Mouse (Mus musculus) MEL (cell line): ENCODE data around the gene Borcs7. TPM values are rescaled to one million over a fixed set of nuclear protein-coding genes. Genes with fewer than 3 reads are reported as not detected.

Source experiments
- DNase-seq: peaks from one replicate; pipeline ENCODE4 v3.0.0; 2011; ENCODE audit warnings: low read depth, low spot score
- H3K27ac ChIP-seq: 2 replicates; pipeline ENCODE4 v1.5.1; 2012; ENCODE audit warnings: low read depth, mild to moderate bottlenecking, control low read depth, low read length, moderate library complexity; ENCODE audit not compliant: control insufficient read depth
- H3K27me3 ChIP-seq, 2 experiments: fragments of 150-350 bp in 1 of 2; sonication (generic) in 1 of 2; 2 replicates each; pipeline ENCODE4 v1.6.1; 2012; ENCODE audit warnings: low read length in 2 of 2, mild to moderate bottlenecking in 2 of 2, improper control_type of control experiment in 1 of 2, moderate library complexity in 1 of 2; ENCODE audit not compliant: insufficient read depth in 2 of 2, control insufficient read depth in 1 of 2
- H3K36me3 ChIP-seq, 2 experiments: 2 replicates each; pipeline ENCODE4 v1.6.1; 2012 to 2014; ENCODE audit warnings: low read length in 2 of 2, improper control_type of control experiment in 1 of 2, inconsistent platforms in 1 of 2, mild to moderate bottlenecking in 1 of 2; ENCODE audit not compliant: insufficient read depth in 2 of 2, control insufficient read depth in 1 of 2
- H3K4me1 ChIP-seq, 2 experiments: fragments of 150-350 bp in 1 of 2; sonication (generic) in 1 of 2; 2 replicates each; pipeline ENCODE4 v1.6.1; 2012; ENCODE audit warnings: low read length in 2 of 2, improper control_type of control experiment in 1 of 2, mild to moderate bottlenecking in 1 of 2; ENCODE audit not compliant: insufficient read depth in 2 of 2, control insufficient read depth in 1 of 2
- H3K4me3 ChIP-seq, 2 experiments: fragments of 150-350 bp in 1 of 2; sonication (generic) in 1 of 2; 2 replicates each; pipeline ENCODE4 v1.5.1; 2012; ENCODE audit warnings: low read depth in 2 of 2, low read length in 2 of 2, mild to moderate bottlenecking in 2 of 2, moderate library complexity in 2 of 2, control low read depth in 1 of 2, improper control_type of control experiment in 1 of 2; ENCODE audit not compliant: control insufficient read depth in 1 of 2, insufficient read depth in 1 of 2
- H3K79me2 ChIP-seq: 2 replicates; pipeline ENCODE4 v1.6.1; 2012; ENCODE audit warnings: mild to moderate bottlenecking, low read length, moderate library complexity; ENCODE audit not compliant: control insufficient read depth, poor library complexity, insufficient read depth
- H3K9ac ChIP-seq: 2 replicates; pipeline ENCODE4 v1.6.1; 2012; ENCODE audit warnings: low read depth, mild to moderate bottlenecking, control low read depth, low read length, moderate library complexity; ENCODE audit not compliant: control insufficient read depth, poor library complexity, severe bottlenecking
- H3K9me3 ChIP-seq: fragments of 150-350 bp; sonication (generic); replicated peaks from 2 replicates; pipeline ENCODE4 v1.6.1; 2012; ENCODE audit warnings: mild to moderate bottlenecking, low read length, improper control_type of control experiment, moderate library complexity; ENCODE audit not compliant: insufficient read depth
- BHLHE40 ChIP-seq: IDR thresholded peaks from 2 replicates; pipeline ENCODE4 v1.6.1; 2012; ENCODE audit warnings: low read depth, mild to moderate bottlenecking, inconsistent platforms, low read length, improper control_type of control experiment, borderline replicate concordance
- CHD1 ChIP-seq: IDR thresholded peaks from 2 replicates; pipeline ENCODE4 v1.6.1; 2012; ENCODE audit warnings: low read depth, mild to moderate bottlenecking, inconsistent platforms, low read length, improper control_type of control experiment
- ELF1 ChIP-seq: IDR thresholded peaks from 2 replicates; pipeline ENCODE4 v1.6.1; 2014; ENCODE audit warnings: low read depth, mild to moderate bottlenecking, inconsistent platforms, low read length, improper control_type of control experiment, moderate library complexity
- ETS1 ChIP-seq: IDR thresholded peaks from 2 replicates; pipeline ENCODE4 v1.6.1; 2012; ENCODE audit warnings: low read depth, mild to moderate bottlenecking, inconsistent platforms, low read length, improper control_type of control experiment, moderate library complexity
- GATA1 ChIP-seq: IDR thresholded peaks from 2 replicates; pipeline ENCODE4 v1.6.1; 2011; ENCODE audit warnings: low read depth, low read length, improper control_type of control experiment
- HCFC1 ChIP-seq: IDR thresholded peaks from 2 replicates; pipeline ENCODE4 v1.6.1; 2012; ENCODE audit warnings: low read depth, mild to moderate bottlenecking, inconsistent platforms, low read length, improper control_type of control experiment, moderate library complexity
- JUND ChIP-seq: IDR thresholded peaks from 2 replicates; pipeline ENCODE4 v1.6.1; 2011; ENCODE audit warnings: low read depth, mild to moderate bottlenecking, improper control_type of control experiment, low read length
- MAFK ChIP-seq: IDR thresholded peaks from 2 replicates; pipeline ENCODE4 v1.6.1; 2011; ENCODE audit warnings: low read depth, mild to moderate bottlenecking, low read length, improper control_type of control experiment, borderline replicate concordance
- MAZ ChIP-seq: IDR thresholded peaks from 2 replicates; pipeline ENCODE4 v1.6.1; 2012; ENCODE audit warnings: low read depth, mild to moderate bottlenecking, inconsistent platforms, low read length, improper control_type of control experiment
- NRF1 ChIP-seq: IDR thresholded peaks from 2 replicates; pipeline ENCODE4 v1.6.1; 2014; ENCODE audit warnings: low read depth, mild to moderate bottlenecking, inconsistent platforms, low read length, improper control_type of control experiment, moderate library complexity; ENCODE audit not compliant: poor library complexity, insufficient read depth, severe bottlenecking
- POLR2AphosphoS5 ChIP-seq: IDR thresholded peaks from 2 replicates; pipeline ENCODE4 v1.6.1; 2012; ENCODE audit warnings: low read depth, borderline replicate concordance, mild to moderate bottlenecking, inconsistent platforms, low read length, moderate library complexity, mixed read lengths
- RCOR1 ChIP-seq: IDR thresholded peaks from 2 replicates; pipeline ENCODE4 v1.6.1; 2012; ENCODE audit warnings: low read depth, mild to moderate bottlenecking, inconsistent platforms, low read length, improper control_type of control experiment
- SMC3 ChIP-seq: IDR thresholded peaks from 2 replicates; pipeline ENCODE4 v1.6.1; 2011; ENCODE audit warnings: low read depth, low read length, improper control_type of control experiment
- TAL1 ChIP-seq: IDR thresholded peaks from 2 replicates; pipeline ENCODE4 v1.6.1; 2012; ENCODE audit warnings: mild to moderate bottlenecking, inconsistent platforms, low read length, moderate library complexity, mixed read lengths
- TCF12 ChIP-seq: IDR thresholded peaks from 2 replicates; pipeline ENCODE4 v1.6.1; 2014; ENCODE audit warnings: low read depth, mild to moderate bottlenecking, inconsistent platforms, low read length, improper control_type of control experiment, moderate library complexity
- UBTF ChIP-seq: IDR thresholded peaks from 2 replicates; pipeline ENCODE4 v1.6.1; 2012; ENCODE audit warnings: low read depth, mild to moderate bottlenecking, inconsistent platforms, low read length, improper control_type of control experiment, moderate library complexity, borderline replicate concordance; ENCODE audit not compliant: insufficient read depth
- USF1 ChIP-seq: IDR thresholded peaks from 2 replicates; pipeline ENCODE4 v1.6.1; 2014; ENCODE audit warnings: low read depth, mild to moderate bottlenecking, inconsistent platforms, low read length, improper control_type of control experiment, moderate library complexity
- ZC3H11A ChIP-seq: IDR thresholded peaks from 2 replicates; pipeline ENCODE4 v1.6.1; 2012; ENCODE audit warnings: low read depth, mild to moderate bottlenecking, inconsistent platforms, low read length, improper control_type of control experiment
- ZKSCAN1 ChIP-seq: IDR thresholded peaks from 2 replicates; pipeline ENCODE4 v1.6.1; 2012; ENCODE audit warnings: low read depth, mild to moderate bottlenecking, inconsistent platforms, low read length, improper control_type of control experiment, moderate library complexity
- ZMIZ1 ChIP-seq: IDR thresholded peaks from 2 replicates; pipeline ENCODE4 v1.6.1; 2012; ENCODE audit warnings: low read depth, mild to moderate bottlenecking, inconsistent platforms, low read length, improper control_type of control experiment, moderate library complexity
- ZNF384 ChIP-seq: IDR thresholded peaks from 2 replicates; pipeline ENCODE4 v1.6.1; 2012; ENCODE audit warnings: low read depth, mild to moderate bottlenecking, inconsistent platforms, low read length, improper control_type of control experiment
- polyA plus RNA-seq, 2 experiments: library from polyadenylated mRNA; stranded (reverse) in 1 of 2; unstranded in 1 of 2; fragments of >175 nt in 1 of 2; fragments of >200 nt in 1 of 2; gene quantifications; 2 replicates each; pipeline versions ENCODE4 v1.2.1 to v1.2.4; 2012; ENCODE audit warnings: low replicate concordance in 2 of 2, low read depth in 1 of 2; ENCODE audit not compliant: insufficient read length in 2 of 2, insufficient read depth in 1 of 2, missing spikeins in 1 of 2
- total RNA-seq: library from RNA; depleted of rRNA; stranded (reverse); fragments of 300-350 nt; gene quantifications from 2 replicates; pipeline ENCODE4 v1.2.3, GENCODE M21; 2012

Borcs7 gene
- total and polyA plus RNA-seq, 3 experiments, result 4.1 to 11.1 TPM; not detected in 1

GRCm38 (mm10) chr19:46667300-46667699, 22.4 kb upstream of the Borcs7 start:
- H3K36me3 ChIP-seq, result peaks cover 0 to 8% of the 10 kb centered on the region in 2 experiments; a peak in 2 of 4 replicates
- no peak for DNase-seq
- no peaks in the 10 kb centered on the region for H3K27me3 ChIP-seq
- H3K9me3 ChIP-seq, result no peaks in the 10 kb centered on the region
- no peak overlapping the region for H3K27ac ChIP-seq
- TF ChIP-seq BHLHE40 (no peak), NRF1 (no peak), UBTF (no peak), ZC3H11A (no peak), MAZ (no peak), ETS1 (no peak), RCOR1 (no peak), CHD1 (no peak), ELF1 (no peak), TAL1 (no peak), MAFK (no peak), HCFC1 (no peak), GATA1 (no peak), USF1 (no peak)
- no peak overlapping the region for H3K4me3 ChIP-seq
- H3K9ac ChIP-seq, result no peak overlapping the region
- H3K79me2 ChIP-seq, result no peaks in the 10 kb centered on the region
- H3K4me1 ChIP-seq, result peaks cover 6 to 18% of the 10 kb centered on the region in 2 experiments

DNA sequence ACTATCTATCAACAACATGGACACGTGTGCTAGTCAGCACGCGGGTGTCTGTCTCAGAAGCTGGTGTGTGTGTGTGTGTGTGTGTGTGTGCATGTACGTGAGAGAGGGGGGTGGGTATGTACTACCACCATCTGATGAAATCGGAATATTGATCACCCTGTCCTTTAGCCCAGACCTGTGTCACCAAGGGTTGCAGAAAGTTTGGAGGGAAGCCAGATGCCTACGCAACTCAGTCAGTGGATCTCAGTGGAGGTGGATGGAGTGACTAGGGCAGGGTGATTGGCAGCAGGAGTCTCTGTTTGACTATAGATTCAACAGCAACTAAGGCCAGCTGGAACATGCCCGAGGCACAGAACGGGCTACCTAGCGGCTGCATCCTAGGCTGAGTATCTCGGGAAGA, 21.4 kb upstream of the Borcs7 start:
- no peaks in the 10 kb centered on the region for H3K79me2 ChIP-seq
- H3K27ac ChIP-seq, result no peak overlapping the region
- no peak overlapping the region for H3K9ac ChIP-seq
- no peaks in the 10 kb centered on the region for H3K9me3 ChIP-seq
- no peak for TF ChIP-seq ZKSCAN1
- TF ChIP-seq HCFC1, result no peak
- no peak for TF ChIP-seq JUND
- TF ChIP-seq ZNF384, result no peak
- no peak for TF ChIP-seq SMC3
- TF ChIP-seq TCF12, result no peak
- no peak for TF ChIP-seq ZMIZ1
- TF ChIP-seq POLR2AphosphoS5, result no peak
- no peak for DNase-seq
- no peak overlapping the region for H3K4me3 ChIP-seq
- no peaks in the 10 kb centered on the region for H3K27me3 ChIP-seq
- H3K4me1 ChIP-seq, result peaks cover 6 to 27% of the 10 kb centered on the region in 2 experiments
- peaks cover 0 to 17% of the 10 kb centered on the region in 2 experiments; a peak in 2 of 4 replicates for H3K36me3 ChIP-seq
